Mouse (Mus musculus) small intestine, adult 2 months (tissue): ENCODE measurements around the gene Paxbp1.

Experiments
- CTCF ChIP-seq: fragments of 200-500 bp; IDR thresholded peaks from 2 replicates; pipeline ENCODE4 v1.5.1; 2012; ENCODE audit warnings: low read depth, mild to moderate bottlenecking, control low read depth, inconsistent platforms, low read length, moderate library complexity, mixed read lengths; ENCODE audit not compliant: insufficient replicate concordance, insufficient read length; ENCODE audit errors: extremely low read depth
- POLR2A ChIP-seq: fragments of 200-500 bp; IDR thresholded peaks from 2 replicates; pipeline ENCODE4 v1.6.1; 2012; ENCODE audit warnings: low read depth, mild to moderate bottlenecking, control low read depth, inconsistent platforms, low read length, moderate library complexity

GRCm38 (mm10) chr16:91004915-91005538 is 39.3 kb downstream of the Paxbp1 start:
- TF ChIP-seq CTCF (no peak), POLR2A (no peak)
